Mouse (Mus musculus): ENCODE results near the gene Gm49368.

GRCm38 (mm10) chr7:128139611-128140010, 77.1 kb downstream of the Gm49368 start:
- TF ChIP-seq CTCF (IDR thresholded peaks at IDR 0.05; ENCODE audit: borderline replicate concordance, control insufficient read depth, extremely low read depth, insufficient read depth, low read length, poor library complexity) (no peak), POLR2A (IDR thresholded peaks at IDR 0.05; ENCODE audit: control insufficient read depth, extremely low read depth, insufficient read depth, low read length, poor library complexity) (no peak)

Data from thymus, adult 2 months (tissue).